Mouse (Mus musculus): Measurements from ENCODE around the gene Dnajb11. TPM values are rescaled to one million over a fixed set of nuclear protein-coding genes. Genes with fewer than 3 reads are reported as not detected.
A peak's percentile ranks its signal among the peaks of the same experiment; 100 is the strongest.

Dnajb11 gene
- polyA plus RNA-seq, 1 experiment: 16.0 TPM

- peak overlapping the region; percentile 27; the same call in 1 of the 2 replicates for H3K4me3 ChIP-seq (ENCODE audit: control insufficient read depth, insufficient read depth, low read length)
- peaks cover 8% of the 10 kb centered on the region for H3K4me1 ChIP-seq (replicated peaks; ENCODE audit: control insufficient read depth, insufficient read depth, low read length)
- no peak overlapping the region for H3K27ac ChIP-seq (ENCODE audit: control insufficient read depth, insufficient read depth, low read length)
- H3K36me3 ChIP-seq (ENCODE audit: control insufficient read depth, insufficient read depth, low read length): no peaks in the 10 kb centered on the region
- TF ChIP-seq CTCF (IDR thresholded peaks at IDR 0.05; ENCODE audit: borderline replicate concordance, control insufficient read depth, extremely low read depth, insufficient read depth, low read length, poor library complexity) (no peak), POLR2A (IDR thresholded peaks at IDR 0.05; ENCODE audit: control insufficient read depth, extremely low read depth, insufficient read depth, low read length, poor library complexity) (no peak)
- WGBS: 14% methylated on average over 9 of the region's 9 CpGs
- peak; percentile 2 for DNase-seq
- H3K27me3 ChIP-seq (ENCODE audit: control insufficient read depth, insufficient read depth, low read length): no peaks in the 10 kb centered on the region
Measured at GRCm38 (mm10) chr16:22856773-22857172, 872 bp upstream of the Dnajb11 start.

- no peak for DNase-seq
- Histone ChIP-seq H3K36me3 (ENCODE audit: control insufficient read depth, insufficient read depth, low read length) (peaks cover 60% of the 10 kb centered on the region), H3K4me1 (replicated peaks; ENCODE audit: control insufficient read depth, insufficient read depth, low read length) (no peaks in the 10 kb centered on the region), H3K4me3 (ENCODE audit: control insufficient read depth, insufficient read depth, low read length) (no peak overlapping the region), H3K27me3 (ENCODE audit: control insufficient read depth, insufficient read depth, low read length) (no peaks in the 10 kb centered on the region), H3K27ac (ENCODE audit: control insufficient read depth, insufficient read depth, low read length) (no peak overlapping the region)
- no peak for TF ChIP-seq POLR2A (IDR thresholded peaks at IDR 0.05; ENCODE audit: control insufficient read depth, extremely low read depth, insufficient read depth, low read length, poor library complexity)
- TF ChIP-seq CTCF (IDR thresholded peaks at IDR 0.05; ENCODE audit: borderline replicate concordance, control insufficient read depth, extremely low read depth, insufficient read depth, low read length, poor library complexity): no peak
- 98% methylated on average over 8 of the region's 8 CpGs for WGBS
Measured at GRCm38 (mm10) chr16:22872397-22872796, 14.8 kb downstream of the Dnajb11 start.

GRCm38 (mm10) chr16:22873369-22873768 lies 15.7 kb downstream of the Dnajb11 start:
- H3K36me3 ChIP-seq (ENCODE audit: control insufficient read depth, insufficient read depth, low read length): peaks cover 52% of the 10 kb centered on the region
- no peaks in the 10 kb centered on the region for H3K4me1 ChIP-seq (replicated peaks; ENCODE audit: control insufficient read depth, insufficient read depth, low read length)
- H3K4me3 ChIP-seq (ENCODE audit: control insufficient read depth, insufficient read depth, low read length): no peak overlapping the region
- H3K27me3 ChIP-seq (ENCODE audit: control insufficient read depth, insufficient read depth, low read length): no peaks in the 10 kb centered on the region
- WGBS: 85% methylated on average over 4 of the region's 4 CpGs
- H3K27ac ChIP-seq (ENCODE audit: control insufficient read depth, insufficient read depth, low read length): no peak overlapping the region
- DNase-seq: no peak
- TF ChIP-seq POLR2A (IDR thresholded peaks at IDR 0.05; ENCODE audit: control insufficient read depth, extremely low read depth, insufficient read depth, low read length, poor library complexity): no peak

- WGBS: 51% methylated on average over 9 of the region's 9 CpGs
Measured at GRCm38 (mm10) chr16:22876218-22877043, 18.8 kb downstream of the Dnajb11 start.

GRCm38 (mm10) chr16:22877660-22878390 lies 20.2 kb downstream of the Dnajb11 start:
- Histone ChIP-seq H3K4me1 (replicated peaks; ENCODE audit: control insufficient read depth, insufficient read depth, low read length) (no peaks in the 10 kb centered on the region), H3K36me3 (ENCODE audit: control insufficient read depth, insufficient read depth, low read length) (peaks cover 8% of the 10 kb centered on the region), H3K4me3 (ENCODE audit: control insufficient read depth, insufficient read depth, low read length) (no peak overlapping the region), H3K27me3 (ENCODE audit: control insufficient read depth, insufficient read depth, low read length) (no peaks in the 10 kb centered on the region), H3K27ac (ENCODE audit: control insufficient read depth, insufficient read depth, low read length) (no peak overlapping the region)
- WGBS: 94% methylated on average over 11 of the region's 11 CpGs
- no peak for TF ChIP-seq POLR2A (IDR thresholded peaks at IDR 0.05; ENCODE audit: control insufficient read depth, extremely low read depth, insufficient read depth, low read length, poor library complexity)
- DNase-seq: no peak

More at GRCm38 (mm10) chr16:22876218-22877043, 18.8 kb downstream of the Dnajb11 start:
- no peak for TF ChIP-seq POLR2A (IDR thresholded peaks at IDR 0.05; ENCODE audit: control insufficient read depth, extremely low read depth, insufficient read depth, low read length, poor library complexity)
- TF ChIP-seq CTCF (IDR thresholded peaks at IDR 0.05; ENCODE audit: borderline replicate concordance, control insufficient read depth, extremely low read depth, insufficient read depth, low read length, poor library complexity): no peak
- Histone ChIP-seq H3K4me3 (ENCODE audit: control insufficient read depth, insufficient read depth, low read length) (no peak overlapping the region), H3K4me1 (replicated peaks; ENCODE audit: control insufficient read depth, insufficient read depth, low read length) (no peaks in the 10 kb centered on the region), H3K36me3 (ENCODE audit: control insufficient read depth, insufficient read depth, low read length) (peaks cover 22% of the 10 kb centered on the region), H3K27ac (ENCODE audit: control insufficient read depth, insufficient read depth, low read length) (no peak overlapping the region), H3K27me3 (ENCODE audit: control insufficient read depth, insufficient read depth, low read length) (no peaks in the 10 kb centered on the region)
- peak; percentile 33 for DNase-seq

- H3K4me1 ChIP-seq (replicated peaks; ENCODE audit: control insufficient read depth, insufficient read depth, low read length): no peaks in the 10 kb centered on the region
- TF ChIP-seq POLR2A (IDR thresholded peaks at IDR 0.05; ENCODE audit: control insufficient read depth, extremely low read depth, insufficient read depth, low read length, poor library complexity) (no peak), CTCF (IDR thresholded peaks at IDR 0.05; ENCODE audit: borderline replicate concordance, control insufficient read depth, extremely low read depth, insufficient read depth, low read length, poor library complexity) (no peak)
- no peaks in the 10 kb centered on the region for H3K36me3 ChIP-seq (ENCODE audit: control insufficient read depth, insufficient read depth, low read length)
- H3K27me3 ChIP-seq (ENCODE audit: control insufficient read depth, insufficient read depth, low read length): no peaks in the 10 kb centered on the region
- 92% methylated on average over 7 of the region's 7 CpGs for WGBS
- no peak for DNase-seq
- H3K4me3 ChIP-seq (ENCODE audit: control insufficient read depth, insufficient read depth, low read length): no peak overlapping the region
- no peak overlapping the region for H3K27ac ChIP-seq (ENCODE audit: control insufficient read depth, insufficient read depth, low read length)
Measured at GRCm38 (mm10) chr16:22878716-22879115, 21.1 kb downstream of the Dnajb11 start.

Measured in thymus, adult 2 months (tissue).